Mouse (Mus musculus) cerebellum, adult 11-12 months (tissue): Measurements from ENCODE around the gene Frs3.

ENCODE experiments used
- DNase-seq: peaks from one replicate; pipeline ENCODE4 v3.0.0; 2022

Gene Frs3

DNA sequence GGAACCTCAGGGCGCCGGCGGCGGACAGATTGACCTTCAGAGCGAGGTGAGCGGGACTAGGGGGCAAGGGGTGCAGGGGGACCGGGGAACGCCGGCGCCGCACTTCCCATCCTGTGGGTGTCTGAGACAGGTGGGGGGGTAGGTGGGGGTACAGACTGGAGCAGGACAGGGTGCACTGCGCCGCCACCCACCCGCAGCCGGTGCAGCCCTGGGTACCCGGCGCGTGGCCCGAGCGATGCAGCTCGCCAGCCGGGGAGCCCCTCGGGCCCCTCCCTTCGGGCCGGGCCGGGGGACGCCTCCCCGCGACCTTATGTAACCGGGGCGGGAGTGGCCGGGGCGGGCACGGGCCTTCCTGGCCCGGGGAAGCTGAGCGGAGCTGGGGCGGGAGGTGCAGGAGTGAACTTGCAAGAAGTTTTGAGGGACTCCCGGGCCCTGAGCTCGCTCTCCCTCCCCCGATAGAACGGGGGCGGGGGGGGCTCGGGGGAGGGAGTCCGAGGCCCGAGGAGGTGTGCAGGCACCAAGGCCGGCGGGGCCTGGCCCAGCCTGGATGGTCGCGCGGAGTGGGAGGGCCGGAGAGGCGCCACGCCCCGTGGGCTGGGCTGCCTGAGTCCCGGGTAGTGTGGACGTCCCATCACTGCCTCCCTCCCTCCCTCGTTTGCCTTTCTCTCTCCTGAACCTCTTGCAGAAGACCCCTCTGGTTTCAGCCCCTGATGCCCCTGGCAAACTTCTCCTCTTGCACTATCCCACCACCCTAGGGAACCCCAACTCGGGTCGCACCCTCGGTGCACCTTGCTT is 48.6 kb downstream of the Frs3 start:
- peak; percentile 91 for DNase-seq

GRCm38 (mm10) chr17:47738066-47738878 is 49.4 kb downstream of the Frs3 start:
- peak; percentile 79 for DNase-seq

- peak; percentile 64 for DNase-seq
Observed at GRCm38 (mm10) chr17:47738879-47739798, 50.3 kb downstream of the Frs3 start.

DNA sequence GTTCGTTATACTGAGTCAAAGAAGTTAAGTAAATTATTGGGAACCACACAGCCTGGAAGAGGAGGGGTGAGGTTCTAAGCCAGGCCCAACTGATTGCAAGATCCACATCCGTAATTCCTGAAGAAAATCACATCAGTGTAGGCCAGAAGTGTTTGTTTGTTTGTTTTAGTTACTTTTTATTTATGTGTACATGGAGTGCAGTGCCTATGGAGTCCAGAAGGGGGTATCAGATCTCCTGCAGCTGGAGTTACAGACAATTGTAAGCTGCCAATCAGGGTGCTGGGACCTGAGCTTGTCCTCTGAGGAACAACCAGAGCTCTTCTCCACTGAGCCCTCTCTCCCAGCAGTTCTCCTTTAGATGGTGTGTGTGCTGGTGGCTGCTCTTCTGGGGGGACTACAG is 51.4 kb downstream of the Frs3 start:
- DNase-seq, result no peak

GRCm38 (mm10) chr17:47742991-47743734 is 54.3 kb downstream of the Frs3 start:
- no peak for DNase-seq

DNA sequence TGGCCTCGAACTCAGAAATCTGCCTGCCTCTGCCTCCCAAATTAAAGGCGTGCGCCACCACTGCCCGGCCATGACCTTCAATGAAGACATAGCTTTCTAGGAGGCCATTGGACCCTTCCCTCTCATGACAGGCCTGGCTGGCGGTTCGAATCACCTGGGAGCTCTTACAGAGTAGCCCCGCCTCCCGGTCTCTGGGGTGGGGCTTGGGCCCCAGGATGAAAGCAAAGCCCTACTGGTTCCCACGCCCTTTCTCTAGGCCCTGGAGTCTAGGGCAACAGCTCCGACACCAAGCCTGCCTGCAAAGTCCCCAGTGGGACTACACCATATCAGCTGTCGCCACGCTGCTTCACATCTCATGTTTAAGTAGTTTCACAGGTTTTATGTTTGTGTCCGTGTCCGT is 55.3 kb downstream of the Frs3 start:
- DNase-seq, result no peak

- DNase-seq, result peak; percentile 14
Observed at GRCm38 (mm10) chr17:47744746-47745368, 56.0 kb downstream of the Frs3 start.

DNA sequence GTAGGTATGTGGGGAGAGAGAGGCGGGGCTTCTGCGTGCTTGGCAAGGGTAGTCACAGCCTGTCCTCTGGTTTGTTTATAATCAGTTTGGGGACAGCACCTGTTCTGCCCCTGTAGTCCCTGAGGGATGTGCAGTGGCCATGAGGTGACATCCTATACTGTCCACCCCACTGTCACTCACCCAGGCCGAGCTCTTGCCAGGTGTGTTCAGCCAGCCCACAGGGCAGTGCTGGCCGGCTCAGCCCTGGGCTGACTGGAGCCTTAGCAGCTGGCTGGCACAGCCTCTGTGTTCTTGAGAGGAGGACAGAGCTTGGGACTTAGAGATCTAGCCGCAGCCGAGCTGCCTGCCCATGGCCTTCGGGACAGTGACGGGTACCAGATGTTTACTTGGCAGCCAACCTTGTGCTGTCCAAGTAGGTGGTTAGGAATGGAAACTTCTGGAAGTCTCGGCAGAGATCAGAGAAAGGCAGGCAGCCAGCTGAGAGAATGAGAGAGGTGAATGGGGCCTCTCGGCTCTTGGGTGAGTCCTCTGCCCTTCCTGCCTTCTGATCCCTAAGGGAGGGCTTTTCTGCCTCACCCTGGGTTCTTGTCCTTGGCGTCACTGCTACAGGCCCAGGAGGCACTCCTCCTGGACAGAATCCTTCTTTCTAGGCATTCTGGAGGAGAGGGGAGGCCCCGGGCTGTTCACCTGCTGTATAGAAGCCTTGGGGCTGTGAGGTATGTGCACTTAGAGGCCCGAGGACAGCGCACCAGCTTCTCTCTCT is 60.1 kb downstream of the Frs3 start:
- no peak for DNase-seq

DNA sequence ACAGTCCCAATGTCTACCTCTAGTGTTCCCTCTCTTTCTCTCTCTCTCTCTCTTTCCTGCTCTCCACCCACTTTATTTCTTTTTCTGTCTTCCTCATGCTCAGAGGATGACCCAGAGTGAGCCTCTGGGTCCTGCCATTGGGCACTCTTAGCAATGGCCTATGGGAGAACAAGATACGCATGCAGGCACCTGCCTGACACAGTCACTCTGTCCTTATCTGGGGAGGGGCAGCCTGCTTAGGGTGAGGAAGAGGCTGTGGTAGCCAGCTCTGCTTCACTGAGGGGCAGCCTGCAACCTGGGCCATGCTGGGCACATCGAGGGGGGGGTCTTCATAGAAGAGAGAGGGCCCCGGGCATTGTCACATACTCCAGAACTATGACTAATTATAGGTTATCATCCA is 60.8 kb downstream of the Frs3 start:
- no peak for DNase-seq

- no peak for DNase-seq
Observed at GRCm38 (mm10) chr17:47750101-47750500, 61.3 kb downstream of the Frs3 start.

GRCm38 (mm10) chr17:47751811-47752210 is 63.0 kb downstream of the Frs3 start:
- DNase-seq, result no peak

DNA sequence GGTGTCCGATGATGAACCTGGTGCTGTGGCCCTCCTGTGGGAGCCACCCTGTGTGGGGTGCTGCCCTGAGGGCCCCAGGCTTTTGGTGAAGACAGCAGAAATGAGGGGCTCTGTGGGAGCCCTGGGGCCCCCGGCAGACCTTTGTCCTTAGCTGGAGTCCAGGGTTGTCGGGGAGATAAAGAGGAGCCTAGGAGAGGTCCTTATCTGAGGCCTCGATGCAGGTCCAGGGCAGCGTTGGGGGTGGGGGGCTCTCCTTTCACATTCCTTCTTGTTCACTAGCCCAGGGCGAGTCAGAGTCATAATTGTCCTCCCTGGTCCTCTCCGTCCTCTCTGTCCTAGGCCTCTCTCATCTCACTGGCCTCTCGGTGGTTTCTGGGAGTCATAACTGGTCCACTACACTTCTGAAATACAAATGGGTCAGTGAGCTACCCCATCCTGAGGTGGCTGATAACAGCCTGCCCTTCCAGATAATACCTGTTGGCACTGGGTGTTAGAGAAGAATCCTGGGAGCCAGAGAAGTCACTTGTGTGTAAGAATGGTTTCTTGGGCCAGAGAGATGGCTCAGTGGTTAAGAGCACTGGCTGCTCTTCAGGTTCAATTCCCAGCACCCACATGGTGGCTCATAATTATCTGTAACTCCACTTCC is 64.4 kb downstream of the Frs3 start:
- no peak for DNase-seq
